Mouse (Mus musculus): Measurements from ENCODE around the gene Ccdc183. TPM values are rescaled to one million over a fixed set of nuclear protein-coding genes. Genes with fewer than 3 reads are reported as not detected.

The Ccdc183 gene
- polyA plus RNA-seq, 1 experiment, result not detected

GRCm38 (mm10) chr2:25634046-25634445, 16.6 kb upstream of the Ccdc183 start:
- Histone ChIP-seq H3K36me3 (ENCODE audit: control insufficient read depth, insufficient read depth, low read length, poor library complexity, severe bottlenecking) (no peaks in the 10 kb centered on the region), H3K27me3 (ENCODE audit: control insufficient read depth, insufficient read depth, low read length, poor library complexity, severe bottlenecking) (no peaks in the 10 kb centered on the region), H3K4me3 (ENCODE audit: low read depth, low read length) (no peak overlapping the region), H3K9ac (ENCODE audit: low read depth, poor library complexity, severe bottlenecking) (no peak overlapping the region), H3K27ac (ENCODE audit: insufficient read depth, low read length) (no peak overlapping the region), H3K9me3 (replicated peaks; ENCODE audit: control insufficient read depth, insufficient read depth, low read length, poor library complexity, severe bottlenecking) (no peaks in the 10 kb centered on the region), H3K4me1 (ENCODE audit: control insufficient read depth, insufficient read depth, low read length) (no peaks in the 10 kb centered on the region)
- TF ChIP-seq EP300 (IDR thresholded peaks at IDR 0.05; ENCODE audit: insufficient read depth, low read depth, low read length), result no peak
- TF ChIP-seq CTCF (IDR thresholded peaks at IDR 0.05; ENCODE audit: low read depth, low read length), result peak; percentile 20

- Histone ChIP-seq H3K27me3 (ENCODE audit: control insufficient read depth, insufficient read depth, low read length, poor library complexity, severe bottlenecking) (no peaks in the 10 kb centered on the region), H3K27ac (ENCODE audit: insufficient read depth, low read length) (no peak overlapping the region), H3K36me3 (ENCODE audit: control insufficient read depth, insufficient read depth, low read length, poor library complexity, severe bottlenecking) (no peaks in the 10 kb centered on the region), H3K4me3 (ENCODE audit: low read depth, low read length) (no peak overlapping the region), H3K4me1 (ENCODE audit: control insufficient read depth, insufficient read depth, low read length) (no peaks in the 10 kb centered on the region), H3K9ac (ENCODE audit: low read depth, poor library complexity, severe bottlenecking) (no peak overlapping the region), H3K9me3 (replicated peaks; ENCODE audit: control insufficient read depth, insufficient read depth, low read length, poor library complexity, severe bottlenecking) (no peaks in the 10 kb centered on the region)
- TF ChIP-seq EP300 (IDR thresholded peaks at IDR 0.05; ENCODE audit: insufficient read depth, low read depth, low read length), result no peak
- no peak for TF ChIP-seq CTCF (IDR thresholded peaks at IDR 0.05; ENCODE audit: low read depth, low read length)
- no peak for TF ChIP-seq POLR2A (IDR thresholded peaks at IDR 0.05; ENCODE audit: insufficient read depth, low read length)
Measured at GRCm38 (mm10) chr2:25633616-25634015, 16.1 kb upstream of the Ccdc183 start.

- H3K9me3 ChIP-seq (replicated peaks; ENCODE audit: control insufficient read depth, insufficient read depth, low read length, poor library complexity, severe bottlenecking), result no peaks in the 10 kb centered on the region
- H3K4me3 ChIP-seq (ENCODE audit: low read depth, low read length), result no peak overlapping the region
- TF ChIP-seq EP300 (IDR thresholded peaks at IDR 0.05; ENCODE audit: insufficient read depth, low read depth, low read length) (no peak), POLR2A (IDR thresholded peaks at IDR 0.05; ENCODE audit: insufficient read depth, low read length) (no peak), CTCF (IDR thresholded peaks at IDR 0.05; ENCODE audit: low read depth, low read length) (no peak)
- no peak overlapping the region for H3K9ac ChIP-seq (ENCODE audit: low read depth, poor library complexity, severe bottlenecking)
- no peaks in the 10 kb centered on the region for H3K4me1 ChIP-seq (ENCODE audit: control insufficient read depth, insufficient read depth, low read length)
- H3K36me3 ChIP-seq (ENCODE audit: control insufficient read depth, insufficient read depth, low read length, poor library complexity, severe bottlenecking), result no peaks in the 10 kb centered on the region
- H3K27me3 ChIP-seq (ENCODE audit: control insufficient read depth, insufficient read depth, low read length, poor library complexity, severe bottlenecking), result no peaks in the 10 kb centered on the region
- no peak overlapping the region for H3K27ac ChIP-seq (ENCODE audit: insufficient read depth, low read length)
Measured at GRCm38 (mm10) chr2:25628738-25629137, 11.3 kb upstream of the Ccdc183 start.

- TF ChIP-seq POLR2A (IDR thresholded peaks at IDR 0.05; ENCODE audit: insufficient read depth, low read length) (no peak), CTCF (IDR thresholded peaks at IDR 0.05; ENCODE audit: low read depth, low read length) (no peak), EP300 (IDR thresholded peaks at IDR 0.05; ENCODE audit: insufficient read depth, low read depth, low read length) (no peak)
- Histone ChIP-seq H3K36me3 (ENCODE audit: control insufficient read depth, insufficient read depth, low read length, poor library complexity, severe bottlenecking) (no peaks in the 10 kb centered on the region), H3K27me3 (ENCODE audit: control insufficient read depth, insufficient read depth, low read length, poor library complexity, severe bottlenecking) (no peaks in the 10 kb centered on the region), H3K4me1 (ENCODE audit: control insufficient read depth, insufficient read depth, low read length) (no peaks in the 10 kb centered on the region), H3K27ac (ENCODE audit: insufficient read depth, low read length) (no peak within 1 kb of the TSS), H3K9ac (ENCODE audit: low read depth, poor library complexity, severe bottlenecking) (no peak within 1 kb of the TSS), H3K9me3 (replicated peaks; ENCODE audit: control insufficient read depth, insufficient read depth, low read length, poor library complexity, severe bottlenecking) (no peaks in the 10 kb centered on the region), H3K4me3 (ENCODE audit: low read depth, low read length) (no peak within 1 kb of the TSS)
Measured at GRCm38 (mm10) chr2:25627811-25628210, 10.3 kb upstream of the Ccdc183 start, which contains the start of gene Fcna. Fcna (minus strand) TSS chr2:25628030.

- Histone ChIP-seq H3K27ac (ENCODE audit: insufficient read depth, low read length) (no peak overlapping the region), H3K36me3 (ENCODE audit: control insufficient read depth, insufficient read depth, low read length, poor library complexity, severe bottlenecking) (no peaks in the 10 kb centered on the region), H3K27me3 (ENCODE audit: control insufficient read depth, insufficient read depth, low read length, poor library complexity, severe bottlenecking) (no peaks in the 10 kb centered on the region), H3K9ac (ENCODE audit: low read depth, poor library complexity, severe bottlenecking) (no peak overlapping the region), H3K9me3 (replicated peaks; ENCODE audit: control insufficient read depth, insufficient read depth, low read length, poor library complexity, severe bottlenecking) (no peaks in the 10 kb centered on the region), H3K4me3 (ENCODE audit: low read depth, low read length) (no peak overlapping the region), H3K4me1 (ENCODE audit: control insufficient read depth, insufficient read depth, low read length) (no peaks in the 10 kb centered on the region)
- TF ChIP-seq EP300 (IDR thresholded peaks at IDR 0.05; ENCODE audit: insufficient read depth, low read depth, low read length) (no peak), CTCF (IDR thresholded peaks at IDR 0.05; ENCODE audit: low read depth, low read length) (no peak), POLR2A (IDR thresholded peaks at IDR 0.05; ENCODE audit: insufficient read depth, low read length) (no peak)
Measured at GRCm38 (mm10) chr2:25625986-25626385, 8.5 kb upstream of the Ccdc183 start.

GRCm38 (mm10) chr2:25621229-25622200, 4.0 kb upstream of the Ccdc183 start, which contains the start of gene Tmem141:
Tmem141 (minus strand) TSS chr2:25622005.
- H3K27me3 ChIP-seq (ENCODE audit: control insufficient read depth, insufficient read depth, low read length, poor library complexity, severe bottlenecking), result 0 out of 2 replicates have a peak, but pooled peaks cover 1% of the 10 kb centered on the region
- H3K27ac ChIP-seq (ENCODE audit: insufficient read depth, low read length), result no peak within 1 kb of the TSS
- no peaks in the 10 kb centered on the region for H3K9me3 ChIP-seq (replicated peaks; ENCODE audit: control insufficient read depth, insufficient read depth, low read length, poor library complexity, severe bottlenecking)
- H3K4me1 ChIP-seq (ENCODE audit: control insufficient read depth, insufficient read depth, low read length), result no peaks in the 10 kb centered on the region
- no peaks in the 10 kb centered on the region for H3K36me3 ChIP-seq (ENCODE audit: control insufficient read depth, insufficient read depth, low read length, poor library complexity, severe bottlenecking)
- TF ChIP-seq CTCF (IDR thresholded peaks at IDR 0.05; ENCODE audit: low read depth, low read length) (peak; percentile 88), POLR2A (IDR thresholded peaks at IDR 0.05; ENCODE audit: insufficient read depth, low read length) (no peak), EP300 (IDR thresholded peaks at IDR 0.05; ENCODE audit: insufficient read depth, low read depth, low read length) (no peak)
- H3K9ac ChIP-seq (ENCODE audit: low read depth, poor library complexity, severe bottlenecking), result peak within 1 kb of the TSS; percentile 42
- peak within 1 kb of the TSS; percentile 86 for H3K4me3 ChIP-seq (ENCODE audit: low read depth, low read length)
